Mouse (Mus musculus) CH12.LX (cell line): ENCODE results near the gene Slc25a38. TPM values are rescaled to one million over a fixed set of nuclear protein-coding genes. Genes with fewer than 3 reads are reported as not detected.

Source experiments
- DNase-seq: peaks from one replicate; pipeline ENCODE4 v3.0.0-alpha.2; 2013; ENCODE audit errors: extremely low read depth
- H3K27ac ChIP-seq: 2 replicates; pipeline ENCODE4 v1.5.1; 2012; ENCODE audit warnings: low read depth, mild to moderate bottlenecking, control low read depth, moderate library complexity; ENCODE audit not compliant: insufficient read depth
- H3K27me3 ChIP-seq: replicated peaks from 2 replicates; pipeline ENCODE3; 2012; ENCODE audit warnings: inconsistent platforms
- H3K36me3 ChIP-seq, 2 experiments: replicated peaks in 1 of 2; 2 replicates each; pipeline versions ENCODE3 to v1.6.1; 2012; ENCODE audit warnings: inconsistent platforms in 1 of 2, low read length in 1 of 2, mild to moderate bottlenecking in 1 of 2, mixed read lengths in 1 of 2, moderate library complexity in 1 of 2; ENCODE audit not compliant: control insufficient read depth in 1 of 2, insufficient read depth in 1 of 2
- H3K4me1 ChIP-seq, 2 experiments: 2 replicates each; pipeline ENCODE4 v1.6.1; 2012; ENCODE audit warnings: inconsistent platforms in 1 of 2, moderate library complexity in 1 of 2; ENCODE audit not compliant: insufficient read depth in 2 of 2, control insufficient read depth in 1 of 2
- H3K4me2 ChIP-seq: 2 replicates; pipeline ENCODE4 v1.6.1; 2012; ENCODE audit warnings: low read depth, mild to moderate bottlenecking, control low read depth; ENCODE audit not compliant: poor library complexity, insufficient read depth, severe bottlenecking
- H3K4me3 ChIP-seq, 3 experiments: fragments of 150-350 bp in 1 of 3; sonication (generic) in 1 of 3; replicated peaks in 1 of 3; 2 replicates each; pipeline versions ENCODE3 to v1.5.1; 2011 to 2012; ENCODE audit warnings: low read depth in 2 of 3, low read length in 2 of 3, mild to moderate bottlenecking in 2 of 3, moderate library complexity in 2 of 3, control low read depth in 1 of 3, improper control_type of control experiment in 1 of 3, inconsistent platforms in 1 of 3, mixed read lengths in 1 of 3; ENCODE audit not compliant: poor library complexity in 1 of 3
- H3K79me2 ChIP-seq: replicated peaks from 2 replicates; pipeline ENCODE4 v1.6.1; 2012; ENCODE audit warnings: mild to moderate bottlenecking, moderate library complexity; ENCODE audit not compliant: control insufficient read depth, poor library complexity, insufficient read depth, severe bottlenecking; ENCODE audit errors: extremely low read depth
- H3K9ac ChIP-seq: 2 replicates; pipeline ENCODE4 v1.6.1; 2012; ENCODE audit warnings: low read depth, mild to moderate bottlenecking, control low read depth, moderate library complexity; ENCODE audit not compliant: insufficient read depth
- H3K9me3 ChIP-seq: replicated peaks from 2 replicates; pipeline ENCODE3; 2012; ENCODE audit warnings: low read length, inconsistent platforms, mixed read lengths
- CHD1 ChIP-seq: IDR thresholded peaks from 2 replicates; pipeline ENCODE4 v1.6.1; 2012; ENCODE audit warnings: low read depth, low read length, improper control_type of control experiment, inconsistent platforms
- CHD2 ChIP-seq: IDR thresholded peaks from 2 replicates; pipeline ENCODE4 v1.6.1; 2011; ENCODE audit warnings: low read length, improper control_type of control experiment
- ELF1 ChIP-seq: IDR thresholded peaks from 2 replicates; pipeline ENCODE4 v1.6.1; 2014; ENCODE audit warnings: low read depth, mild to moderate bottlenecking, inconsistent platforms, low read length, improper control_type of control experiment
- EP300 ChIP-seq: IDR thresholded peaks from 2 replicates; pipeline ENCODE4 v1.6.1; 2011; ENCODE audit warnings: low read length, improper control_type of control experiment
- ETS1 ChIP-seq: conservative IDR thresholded peaks from 2 replicates; pipeline ENCODE4 v1.6.1; 2012; ENCODE audit warnings: low read depth, mild to moderate bottlenecking, inconsistent platforms, low read length, improper control_type of control experiment, moderate library complexity
- GABPA ChIP-seq: IDR thresholded peaks from 2 replicates; pipeline ENCODE4 v1.6.1; 2012; ENCODE audit warnings: low read depth, low read length, improper control_type of control experiment, inconsistent platforms; ENCODE audit not compliant: insufficient replicate concordance
- HCFC1 ChIP-seq: IDR thresholded peaks from 2 replicates; pipeline ENCODE4 v1.6.1; 2012; ENCODE audit warnings: low read depth, mild to moderate bottlenecking, inconsistent platforms, low read length, improper control_type of control experiment
- JUN ChIP-seq: IDR thresholded peaks from 2 replicates; pipeline ENCODE4 v1.6.1; 2011; ENCODE audit warnings: low read depth, mild to moderate bottlenecking, low read length, improper control_type of control experiment, moderate library complexity; ENCODE audit not compliant: insufficient read depth
- JUND ChIP-seq: conservative IDR thresholded peaks from 2 replicates; pipeline ENCODE4 v1.6.1; 2011; ENCODE audit warnings: low read depth, low read length, improper control_type of control experiment
- KAT2A ChIP-seq: IDR thresholded peaks from 2 replicates; pipeline ENCODE4 v1.6.1; 2012; ENCODE audit warnings: low read length, improper control_type of control experiment, inconsistent platforms; ENCODE audit not compliant: insufficient replicate concordance
- MAZ ChIP-seq: IDR thresholded peaks from 2 replicates; pipeline ENCODE4 v1.6.1; 2012; ENCODE audit warnings: low read depth, mild to moderate bottlenecking, inconsistent platforms, low read length, improper control_type of control experiment, moderate library complexity
- NELFE ChIP-seq: IDR thresholded peaks from 2 replicates; pipeline ENCODE4 v1.6.1; 2011; ENCODE audit warnings: low read depth, low read length, improper control_type of control experiment
- NRF1 ChIP-seq: IDR thresholded peaks from 2 replicates; pipeline ENCODE4 v1.6.1; 2014; ENCODE audit warnings: low read depth, mild to moderate bottlenecking, inconsistent platforms, low read length, improper control_type of control experiment, moderate library complexity
- POLR2A ChIP-seq: IDR thresholded peaks from 2 replicates; pipeline ENCODE4 v1.6.1; 2011; ENCODE audit warnings: low read depth, mild to moderate bottlenecking, improper control_type of control experiment, low read length
- RAD21 ChIP-seq: IDR thresholded peaks from 2 replicates; pipeline ENCODE4 v1.6.1; 2011; ENCODE audit warnings: low read depth, mild to moderate bottlenecking, low read length, improper control_type of control experiment, moderate library complexity
- SIN3A ChIP-seq: IDR thresholded peaks from 2 replicates; pipeline ENCODE4 v1.6.1; 2012; ENCODE audit warnings: low read length, improper control_type of control experiment, inconsistent platforms
- TCF12 ChIP-seq: IDR thresholded peaks from 2 replicates; pipeline ENCODE4 v1.6.1; 2014; ENCODE audit warnings: low read depth, mild to moderate bottlenecking, inconsistent platforms, low read length, improper control_type of control experiment
- UBTF ChIP-seq: IDR thresholded peaks from 2 replicates; pipeline ENCODE4 v1.6.1; 2012; ENCODE audit warnings: low read depth, mild to moderate bottlenecking, inconsistent platforms, low read length, improper control_type of control experiment, moderate library complexity
- ZKSCAN1 ChIP-seq: IDR thresholded peaks from 2 replicates; pipeline ENCODE4 v1.6.1; 2012; ENCODE audit warnings: low read depth, inconsistent platforms, low read length, improper control_type of control experiment, borderline replicate concordance
- ZNF384 ChIP-seq: IDR thresholded peaks from 2 replicates; pipeline ENCODE4 v1.6.1; 2012; ENCODE audit warnings: low read depth, low read length, improper control_type of control experiment, inconsistent platforms
- dilution Hi-C: fragments of 300-500 bp; cut with MboI; formaldehyde crosslinking; loops from 2 replicates; pipeline ENCODE4 v1.14.3; 2020; ENCODE audit warnings: low sequenced_read_pairs; ENCODE audit not compliant: extremely low pct_unique_long_range_greater_than_20kb, extremely low pct_ligation_motif_present
- in situ Hi-C: fragments of 300-500 bp; cut with MboI; formaldehyde crosslinking; loops from 3 replicates; pipeline ENCODE4 v1.14.3; 2019; ENCODE audit warnings: low sequenced_read_pairs, low pct_ligation_motif_present, low pct_unique_long_range_greater_than_20kb, mixed read lengths
- polyA plus RNA-seq: library from polyadenylated mRNA; unstranded; fragments of >175 nt; gene quantifications from 2 replicates; pipeline ENCODE4 v1.2.1, GENCODE M21; 2012; ENCODE audit warnings: low read depth; ENCODE audit not compliant: insufficient read length
- total RNA-seq, 2 experiments: library from RNA; depleted of rRNA; stranded (reverse); fragments of 300-350 nt in 1 of 2; fragments of >200 nt in 1 of 2; gene quantifications; 2 replicates each; pipeline ENCODE4 v1.2.3; 2012 to 2014

Gene Slc25a38
- total and polyA plus RNA-seq, 3 experiments = 20.3 to 24.4 (median 22.3) TPM

GRCm38 (mm10) chr9:120068047-120068446 lies 42.1 kb upstream of the Slc25a38 start:
- Histone ChIP-seq H3K27ac (no peak overlapping the region), H3K79me2 (no peaks in the 10 kb centered on the region), H3K9me3 (no peaks in the 10 kb centered on the region), H3K4me3 (no peak overlapping the region), H3K4me1 (peaks cover 0 to 8% of the 10 kb centered on the region in 2 experiments; a peak in 2 of 4 replicates), H3K9ac (no peak overlapping the region), H3K27me3 (peaks cover 11% of the 10 kb centered on the region), H3K4me2 (no peak overlapping the region), H3K36me3 (no peaks in the 10 kb centered on the region)
- in situ Hi-C loops (no loop called here), dilution Hi-C loops (no loop called here)
- no peak for TF ChIP-seq NELFE
- TF ChIP-seq JUN = no peak
- TF ChIP-seq EP300 = no peak
- TF ChIP-seq JUND = no peak
- TF ChIP-seq POLR2A = no peak
- no peak for TF ChIP-seq CHD2
- no peak for TF ChIP-seq ELF1
- TF ChIP-seq CHD1 = no peak
- no peak for TF ChIP-seq ETS1
- TF ChIP-seq SIN3A = no peak
- no peak for TF ChIP-seq TCF12
- no peak for TF ChIP-seq GABPA
- DNase-seq = no peak

- dilution Hi-C loops = no loop called here
- in situ Hi-C loops = loop anchor here (5.0 kb wide), 1 partner anchor 42 kb away; no protein-coding TSS in a partner anchor
- no peaks in the 10 kb centered on the region for H3K36me3 ChIP-seq
Observed at GRCm38 (mm10) chr9:120069779-120070178, 40.4 kb upstream of the Slc25a38 start, which contains the start of gene Cx3cr1. Gene Cx3cr1 (minus strand): TSS chr9:120069879.

More at GRCm38 (mm10) chr9:120069779-120070178, 40.4 kb upstream of the Slc25a38 start, which contains the start of gene Cx3cr1:
- Histone ChIP-seq H3K27ac (no peak within 1 kb of the TSS), H3K4me1 (peaks cover 0 to 7% of the 10 kb centered on the region in 2 experiments; a peak in 2 of 4 replicates), H3K9me3 (no peaks in the 10 kb centered on the region), H3K4me3 (no peak within 1 kb of the TSS), H3K27me3 (peaks cover 13% of the 10 kb centered on the region), H3K79me2 (no peaks in the 10 kb centered on the region), H3K9ac (no peak within 1 kb of the TSS), H3K4me2 (no peak within 1 kb of the TSS)
- no peak for DNase-seq
- TF ChIP-seq KAT2A (no peak), SIN3A (no peak), UBTF (no peak), NELFE (no peak), MAZ (no peak), CHD1 (no peak), EP300 (no peak), ZNF384 (no peak), GABPA (no peak), JUN (no peak), CHD2 (no peak), HCFC1 (no peak), ZKSCAN1 (no peak), NRF1 (no peak), RAD21 (no peak)
